Comparison of ENCODE assay signal across 15 mouse cellular contexts in genomic region chr15:62568788-62569713, GRCm38 (mm10).
DNase-seq lines count a peak whose midpoint lies in the region; ATAC-seq and TF ChIP-seq lines count a peak whose summit lies in the region.
"Had no signal": no experiment of that assay in that cellular context is flagged by ENCODE, and none has a peak within 500 bp of the region (broad histone marks: within the 10 kb centered on the region; RNA-seq: fewer than 3 reads in every experiment).

No protein-coding gene starts in this region.

- TF ChIP-seq EP300 in lung, postnatal 0 days (IDR thresholded peaks at IDR 0.05) = no peak

- no peak for ATAC-seq in cerebellum, adult (ENCODE audit: insufficient number of reproducible peaks, low FRiP score, low TSS enrichment)
- ATAC-seq in lung, postnatal 0 days = peak; percentile 47
- ATAC-seq in hindbrain, embryonic 14.5 days (ENCODE audit: low FRiP score) = no peak
- ATAC-seq: forebrain, embryonic 15.5 days; liver, embryonic 12.5 days had no signal

- WGBS in cerebellum, adult 2 months = 86% methylated on average over 7 of the region's 7 CpGs
- WGBS in lung, postnatal 0 days = 56% methylated on average over 7 of the region's 7 CpGs
- WGBS in hindbrain, embryonic 14.5 days = 84% methylated on average over 7 of the region's 7 CpGs

- H3K9ac ChIP-seq in lung, postnatal 0 days (replicated peaks; ENCODE audit: low read depth) = no peak overlapping the region
- H3K9ac ChIP-seq in hindbrain, embryonic 14.5 days = no peak overlapping the region
- H3K9ac ChIP-seq: forebrain, embryonic 15.5 days; heart, embryonic 15.5 days; hindbrain, embryonic 12.5 days; liver, embryonic 12.5 days had no signal

- no peak for TF ChIP-seq POLR2A in cerebellum, adult 2 months (IDR thresholded peaks at IDR 0.05; ENCODE audit: borderline replicate concordance, insufficient read depth, low read length)

- peak; percentile 30 to 42 for DNase-seq in cerebellum, adult 2 months
- peak; percentile 18 for DNase-seq in lung, postnatal 0 days (ENCODE audit: low spot score)
- DNase-seq in lung, postnatal 14 days = no peak
- peak; percentile 28 for DNase-seq in adrenal gland, postnatal 10 days
- peak; percentile 30 for DNase-seq in urinary bladder, postnatal 14 days (ENCODE audit: low spot score)
- DNase-seq in hindbrain, embryonic 14.5 days (ENCODE audit: low spot score) = no peak
- DNase-seq in cerebellum, postnatal 4 days (ENCODE audit: low spot score in 2 of 2) = no peak
- DNase-seq: gastrocnemius, postnatal 25 days; kidney, adult 8-10 months; thymus, postnatal 4 days had no signal

- TF ChIP-seq CTCF in cerebellum, adult 2 months (IDR thresholded peaks at IDR 0.05; ENCODE audit: borderline replicate concordance, insufficient read depth, low read depth, low read length) = no peak
- no peak for TF ChIP-seq CTCF in lung, postnatal 0 days (IDR thresholded peaks at IDR 0.05)

- H3K4me3 ChIP-seq in cerebellum, adult 2 months (replicated peaks; ENCODE audit: insufficient read depth, low read depth, low read length) = no peak overlapping the region
- no peak overlapping the region for H3K4me3 ChIP-seq in lung, postnatal 0 days (ENCODE audit: low read depth, low read length)
- H3K4me3 ChIP-seq in hindbrain, embryonic 14.5 days (replicated peaks; ENCODE audit: low read length) = no peak overlapping the region
- H3K4me3 ChIP-seq: forebrain, embryonic 15.5 days; heart, embryonic 15.5 days; hindbrain, embryonic 12.5 days; liver, embryonic 12.5 days had no signal

- H3K4me2 ChIP-seq in lung, postnatal 0 days (replicated peaks; ENCODE audit: low read depth, low read length) = no peak overlapping the region
- H3K4me2 ChIP-seq in hindbrain, embryonic 14.5 days (replicated peaks) = no peak overlapping the region
- H3K4me2 ChIP-seq: forebrain, embryonic 15.5 days; heart, embryonic 15.5 days; hindbrain, embryonic 12.5 days; liver, embryonic 12.5 days had no signal

- no peaks in the 10 kb centered on the region for H3K9me3 ChIP-seq in lung, postnatal 0 days (ENCODE audit: low read length)
- no peaks in the 10 kb centered on the region for H3K9me3 ChIP-seq in hindbrain, embryonic 14.5 days (ENCODE audit: control insufficient read depth, low read length)
- H3K9me3 ChIP-seq: forebrain, embryonic 15.5 days; heart, embryonic 15.5 days; hindbrain, embryonic 12.5 days; liver, embryonic 12.5 days had no signal

- H3K4me1 ChIP-seq in cerebellum, adult 2 months (ENCODE audit: control insufficient read depth, insufficient read depth, low read length) = peaks cover 8% of the 10 kb centered on the region
- H3K4me1 ChIP-seq in lung, postnatal 0 days (ENCODE audit: insufficient read depth, low read depth, low read length) = no peaks in the 10 kb centered on the region; the same call in 1 of the 2 replicates
- H3K4me1 ChIP-seq in hindbrain, embryonic 14.5 days (replicated peaks; ENCODE audit: control insufficient read depth, insufficient read depth, low read length) = no peaks in the 10 kb centered on the region
- H3K4me1 ChIP-seq: liver, embryonic 12.5 days had no signal

- H3K36me3 ChIP-seq in lung, postnatal 0 days (ENCODE audit: insufficient read depth, low read length) = no peaks in the 10 kb centered on the region
- no peaks in the 10 kb centered on the region for H3K36me3 ChIP-seq in hindbrain, embryonic 14.5 days (replicated peaks; ENCODE audit: control insufficient read depth, insufficient read depth)
- H3K36me3 ChIP-seq: forebrain, embryonic 15.5 days; heart, embryonic 15.5 days; hindbrain, embryonic 12.5 days; liver, embryonic 12.5 days had no signal

- H3K27ac ChIP-seq in cerebellum, adult 2 months (ENCODE audit: insufficient read depth, low read length) = no peak overlapping the region
- H3K27ac ChIP-seq in lung, postnatal 0 days (ENCODE audit: low read length) = no peak overlapping the region
- no peak overlapping the region for H3K27ac ChIP-seq in hindbrain, embryonic 14.5 days
- H3K27ac ChIP-seq: forebrain, embryonic 15.5 days; heart, embryonic 15.5 days; hindbrain, embryonic 12.5 days; liver, embryonic 12.5 days had no signal

- H3K27me3 ChIP-seq in cerebellum, adult 2 months (ENCODE audit: control insufficient read depth, insufficient read depth, low read length) = no peaks in the 10 kb centered on the region
- no peaks in the 10 kb centered on the region for H3K27me3 ChIP-seq in lung, postnatal 0 days (replicated peaks; ENCODE audit: insufficient read depth, low read length)
- H3K27me3 ChIP-seq in hindbrain, embryonic 14.5 days (ENCODE audit: control insufficient read depth, insufficient read depth, low read length) = no peaks in the 10 kb centered on the region
- H3K27me3 ChIP-seq: forebrain, embryonic 15.5 days; hindbrain, embryonic 12.5 days; liver, embryonic 12.5 days had no signal

Comparison
In these comparisons a context has a peak if more than half of its experiments do, and no peak if none do; other contexts are left out.
1. DNase-seq: peak in cerebellum, adult 2 months (2 of 2), lung, postnatal 0 days (single experiment), adrenal gland, postnatal 10 days (single experiment) and urinary bladder, postnatal 14 days (single experiment); none in lung, postnatal 14 days (single experiment), hindbrain, embryonic 14.5 days (single experiment) and cerebellum, postnatal 4 days (0 of 2).